Mouse (Mus musculus) thymus, postnatal 25 days (tissue): ENCODE data around the gene Adat1.

ENCODE experiments used
- DNase-seq: peaks from one replicate; pipeline ENCODE4 v3.0.0; 2022

The Adat1 gene

DNA sequence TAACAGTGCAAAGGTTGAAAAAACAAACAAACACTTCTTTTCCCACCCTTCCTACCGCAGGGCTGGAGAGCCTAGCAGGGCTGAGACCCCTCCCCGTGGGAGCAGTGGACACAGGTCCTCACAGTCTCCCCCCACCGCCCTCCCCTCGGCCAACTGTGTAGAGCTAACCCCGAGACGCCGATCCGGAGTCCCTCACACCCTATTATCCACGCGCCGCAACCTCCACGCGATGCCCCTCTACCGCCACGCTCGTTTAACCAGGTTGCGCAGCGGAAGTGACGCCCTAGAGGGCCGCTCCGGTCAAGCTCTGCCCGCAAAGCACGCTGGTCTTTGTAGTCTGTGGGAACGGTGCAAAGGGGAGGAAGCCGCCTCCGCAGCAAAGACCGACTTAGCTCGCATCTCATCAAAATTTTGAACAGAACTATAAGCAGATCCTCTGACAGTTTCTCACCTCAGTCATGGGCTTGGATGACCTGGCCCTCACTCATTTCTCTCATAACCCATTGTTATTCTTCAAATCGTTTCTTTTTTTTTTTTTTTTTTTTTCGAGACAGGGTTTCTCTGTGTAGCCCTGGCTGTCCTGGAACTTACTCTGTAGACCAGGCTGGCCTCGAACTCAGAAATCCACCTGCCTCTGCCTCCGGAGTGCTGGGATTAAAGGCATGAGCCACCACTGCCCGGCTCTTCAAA is at the start of gene Adat1:
Gene Adat1, minus strand, starts transcription at position 290 of the 690 bp plus-strand sequence.
- peak; percentile 84 for DNase-seq

DNA sequence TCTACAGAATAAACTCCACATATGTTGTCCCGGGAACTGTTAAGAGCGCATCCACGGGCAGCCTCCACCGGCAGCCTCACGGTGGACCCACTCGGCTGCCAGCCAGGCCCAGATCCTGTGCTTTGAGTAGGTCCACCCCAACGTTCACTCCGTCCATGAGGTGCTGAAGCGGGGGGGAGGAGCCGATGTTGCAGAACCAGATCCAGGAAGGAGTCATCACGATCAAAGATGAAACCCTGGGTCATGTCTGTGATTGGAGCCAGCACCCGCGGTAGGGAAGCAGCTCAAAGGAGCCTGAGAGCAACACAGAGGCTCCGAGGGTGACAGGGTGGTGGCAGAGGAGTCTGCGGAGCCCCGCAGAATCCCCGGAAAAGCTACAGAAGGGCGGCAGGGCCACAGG is 45.4 kb upstream of the Adat1 start:
- no peak for DNase-seq

DNA sequence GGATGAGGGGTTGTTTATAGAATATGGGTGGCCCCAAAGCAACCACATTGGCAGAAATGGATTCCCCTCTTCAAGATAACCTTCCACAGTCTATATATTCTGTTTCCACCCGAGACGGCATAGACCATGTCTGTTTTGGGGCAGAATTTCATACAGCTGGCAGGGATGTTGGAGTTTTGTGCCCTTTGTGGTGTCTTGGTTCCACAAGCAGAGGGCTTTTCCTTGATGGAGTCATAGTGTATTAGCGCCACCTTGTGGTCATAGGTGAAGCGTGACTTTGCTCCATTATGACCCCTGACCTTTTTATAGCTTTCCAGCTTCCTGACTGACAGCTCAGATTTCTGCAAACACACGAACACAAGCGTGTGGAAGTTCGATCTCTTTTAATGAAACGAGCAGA is 42.5 kb upstream of the Adat1 start:
- peak; percentile 27 for DNase-seq

DNA sequence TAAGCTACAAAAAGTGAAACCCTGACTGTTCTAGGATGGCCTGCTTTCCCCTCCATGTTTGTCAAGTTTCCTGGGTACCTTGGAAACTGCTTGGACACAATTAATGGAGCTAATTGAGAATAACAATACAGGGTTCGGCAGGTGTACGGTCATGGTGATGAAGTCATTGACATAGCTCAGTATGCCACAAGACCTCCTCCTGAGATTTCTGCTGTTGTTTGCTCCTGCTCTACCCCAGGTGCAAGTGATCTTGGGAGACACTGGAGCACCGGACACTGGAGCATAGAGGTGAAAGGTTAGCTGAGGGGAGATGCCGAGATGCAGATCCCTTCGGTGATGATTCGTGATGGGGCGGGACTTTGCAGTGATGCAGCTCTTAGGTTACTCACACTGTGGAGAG is 41.0 kb upstream of the Adat1 start:
- no peak for DNase-seq

DNA sequence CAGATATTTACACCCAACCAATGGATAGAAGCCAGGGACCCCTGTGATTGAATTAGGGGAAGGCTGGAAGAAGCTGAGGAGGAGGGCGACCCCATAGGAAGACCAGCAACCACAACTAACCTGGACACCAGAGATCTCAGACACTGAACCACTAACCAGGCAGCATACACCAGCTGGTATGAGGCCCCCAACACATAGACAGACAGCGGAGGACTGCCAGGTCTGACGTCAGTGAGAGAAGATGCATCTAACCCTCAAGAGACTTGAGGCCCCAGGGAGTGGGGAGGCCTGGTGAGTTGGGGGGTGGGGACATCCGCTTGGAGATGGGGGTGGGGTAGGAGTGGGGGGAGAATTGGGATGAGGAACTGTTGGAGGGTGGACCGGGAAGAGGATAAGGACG is 38.6 kb upstream of the Adat1 start:
- no peak for DNase-seq

DNA sequence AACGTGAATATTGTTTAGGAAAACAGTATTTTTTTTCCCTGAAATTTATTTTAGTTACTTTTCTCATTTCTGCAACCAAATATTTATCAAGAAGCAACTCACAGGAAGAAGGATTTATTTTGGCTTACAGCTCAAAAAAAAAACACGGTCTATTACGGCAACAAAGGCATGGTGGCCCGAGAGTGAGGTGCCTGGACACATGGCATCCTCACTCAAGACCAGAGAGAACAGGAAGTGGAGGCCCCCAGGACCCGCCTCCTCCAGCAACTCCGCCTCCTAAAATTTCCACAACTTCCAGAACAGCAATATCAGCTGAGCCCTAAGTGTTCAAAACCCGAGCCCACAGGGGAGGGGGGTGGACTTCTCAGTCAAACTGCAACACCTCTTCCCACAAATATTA is 37.4 kb upstream of the Adat1 start:
- no peak for DNase-seq

DNA sequence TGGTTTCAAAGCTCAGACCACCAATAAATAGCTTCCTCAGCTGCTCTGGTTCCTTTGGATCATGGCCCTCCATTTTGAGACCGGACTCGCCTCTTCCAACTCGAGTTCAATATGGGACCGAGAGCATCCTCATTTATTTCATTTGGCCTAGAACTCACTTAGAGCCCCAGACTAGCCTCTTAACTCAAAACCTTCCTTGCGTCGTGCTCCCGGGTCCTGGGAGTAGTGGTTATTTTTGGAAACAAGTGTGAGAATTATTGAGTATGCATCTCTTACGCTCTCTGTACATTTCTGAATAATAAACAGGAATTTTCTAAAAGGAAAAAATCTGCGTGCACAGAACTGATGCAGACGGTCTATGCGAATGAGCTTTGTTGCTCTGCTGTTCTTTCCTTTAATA is 22.8 kb upstream of the Adat1 start, which contains the start of gene Gm6793:
Gene Gm6793, minus strand, starts transcription at position 101 of the 400 bp plus-strand sequence.
- DNase-seq, result no peak

DNA sequence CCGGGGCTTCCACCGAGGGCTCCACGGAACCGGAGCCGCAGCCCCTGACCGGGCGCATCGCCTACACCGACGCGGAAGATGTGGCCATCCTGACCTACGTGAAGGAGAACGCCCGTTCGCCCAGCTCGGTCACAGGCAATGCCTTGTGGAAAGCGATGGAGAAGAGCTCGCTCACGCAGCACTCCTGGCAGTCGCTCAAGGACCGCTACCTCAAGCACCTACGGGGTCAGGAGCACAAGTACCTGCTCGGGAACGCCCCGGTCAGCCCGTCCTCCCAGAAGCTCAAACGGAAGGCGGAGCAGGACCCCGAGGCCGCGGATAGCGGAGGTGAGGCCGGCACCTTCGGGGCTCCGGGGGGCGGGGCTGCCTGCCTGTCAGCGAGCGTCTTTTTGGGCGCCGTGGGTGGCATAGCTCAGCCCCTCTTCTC is 19.7 kb upstream of the Adat1 start:
- DNase-seq, result peak; percentile 55

DNA sequence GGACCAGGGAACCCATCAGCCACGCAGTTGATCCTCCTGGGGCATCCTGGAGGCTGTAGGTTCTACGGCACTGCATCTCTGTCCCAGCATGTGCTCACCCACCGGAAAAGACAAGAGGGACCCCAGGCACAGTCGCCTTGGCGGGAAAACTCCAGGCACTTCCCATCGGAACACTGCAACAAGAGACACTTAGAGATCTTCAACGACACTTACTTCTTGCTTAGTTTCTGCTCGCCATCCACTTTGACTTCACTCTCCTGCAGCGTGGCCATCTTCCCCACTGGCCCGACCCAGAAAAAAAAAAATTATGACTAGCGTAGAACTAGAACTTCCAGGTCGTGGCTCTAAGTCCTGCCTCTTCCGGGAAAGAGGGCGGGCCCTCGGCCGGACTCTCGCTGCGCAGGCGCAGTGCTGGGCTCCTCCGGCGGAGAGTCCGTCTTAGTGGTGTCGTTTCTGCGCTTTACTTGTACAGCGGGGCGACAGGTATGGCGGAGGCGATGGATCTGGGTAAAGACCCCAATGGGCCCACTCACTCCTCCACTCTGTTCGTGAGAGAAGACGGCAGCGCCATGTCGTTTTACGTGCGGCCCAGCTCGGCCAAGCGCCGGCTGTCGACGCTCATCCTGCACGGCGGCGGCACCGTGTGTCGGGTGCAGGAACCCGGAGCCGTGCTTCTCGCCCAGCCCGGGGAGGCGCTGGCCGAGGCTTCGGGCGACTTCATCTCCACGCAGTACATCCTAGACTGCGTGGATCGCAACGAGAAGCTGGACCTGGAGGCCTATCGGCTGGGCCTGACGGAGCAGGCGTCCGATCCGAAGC is 19.1 kb upstream of the Adat1 start, which contains the start of the genes Kars and Terf2ip:
Gene Kars, minus strand, starts transcription at position 327 of the 819 bp plus-strand sequence.
Gene Terf2ip, plus strand, starts transcription at position 402 of the 819 bp plus-strand sequence.
- DNase-seq, result peak; percentile 90

DNA sequence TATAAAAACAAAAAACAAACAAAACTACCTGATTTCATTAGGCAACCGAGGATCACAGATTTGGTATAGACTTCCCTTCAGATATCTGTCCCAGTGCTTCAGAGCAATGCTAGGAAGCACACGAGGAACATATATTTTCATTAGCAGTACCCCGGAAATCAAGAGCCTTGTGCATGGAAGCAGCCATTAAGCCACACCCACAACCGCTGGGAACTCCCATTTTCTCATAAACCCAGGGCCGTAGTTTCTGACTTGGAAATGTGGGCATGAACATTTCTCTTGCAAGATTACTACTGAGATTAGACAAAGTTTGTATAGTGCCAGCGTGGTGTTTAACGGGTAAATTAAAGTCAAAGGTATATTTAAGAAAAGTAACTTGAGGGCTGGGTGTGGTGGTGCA is 17.5 kb upstream of the Adat1 start:
- no peak for DNase-seq

DNA sequence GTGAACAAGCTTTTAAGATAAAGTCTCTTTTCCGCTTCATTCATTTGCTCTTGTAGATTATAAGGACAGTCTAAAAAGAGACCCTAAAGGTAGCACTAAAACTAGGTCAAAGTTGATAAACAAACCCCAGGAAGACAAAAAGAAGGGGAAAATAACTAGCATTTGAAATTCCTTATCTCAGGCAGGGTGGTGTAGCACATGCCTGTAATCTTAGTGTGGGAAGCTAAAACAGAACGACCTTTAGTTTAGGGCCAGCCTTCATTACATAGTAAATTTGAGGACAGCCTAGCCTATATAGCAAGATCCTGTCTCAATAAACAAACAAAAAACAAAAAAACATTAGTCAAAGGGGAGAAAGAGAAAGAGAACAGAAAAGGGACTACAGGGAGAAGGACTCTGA is 15.6 kb upstream of the Adat1 start:
- no peak for DNase-seq

DNA sequence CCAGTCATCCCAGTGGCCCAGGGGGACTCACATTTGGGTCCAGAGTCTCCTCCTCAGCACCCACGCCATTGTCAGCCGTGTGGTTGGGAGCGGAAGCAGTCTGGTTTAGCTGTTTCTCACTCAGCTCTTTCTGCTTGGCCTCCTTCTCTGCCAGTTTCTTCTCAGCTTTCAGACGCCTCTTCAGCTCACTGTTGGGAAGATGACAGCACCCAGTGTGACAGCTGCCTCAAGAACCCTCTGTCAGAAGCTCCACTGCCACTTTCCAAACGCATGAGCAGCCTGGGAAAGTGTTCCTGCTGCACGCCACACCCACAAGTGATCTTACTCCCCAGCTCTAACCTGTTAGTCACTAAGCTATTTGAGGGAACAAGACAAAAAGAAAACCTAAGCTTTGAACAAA is 13.5 kb upstream of the Adat1 start:
- no peak for DNase-seq

DNA sequence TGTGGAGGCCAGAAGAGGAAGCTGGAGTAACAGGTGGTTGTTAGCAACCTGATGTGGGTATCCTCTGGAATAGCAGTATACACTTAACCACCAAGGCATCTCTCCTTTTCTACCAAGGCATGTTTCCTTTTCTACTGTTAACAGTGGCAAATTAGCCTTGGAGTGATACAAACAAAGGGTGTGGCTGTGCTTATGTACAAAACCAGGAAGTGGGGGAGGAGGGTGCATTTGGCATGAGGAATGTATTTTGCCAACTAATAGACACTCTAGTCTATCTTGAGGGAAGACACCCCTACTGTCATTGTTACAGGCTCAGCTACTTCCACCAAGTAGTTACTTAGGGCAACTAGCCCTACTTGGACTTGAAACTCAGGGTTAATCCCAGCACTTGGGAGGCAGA is 12.7 kb upstream of the Adat1 start:
- no peak for DNase-seq

DNA sequence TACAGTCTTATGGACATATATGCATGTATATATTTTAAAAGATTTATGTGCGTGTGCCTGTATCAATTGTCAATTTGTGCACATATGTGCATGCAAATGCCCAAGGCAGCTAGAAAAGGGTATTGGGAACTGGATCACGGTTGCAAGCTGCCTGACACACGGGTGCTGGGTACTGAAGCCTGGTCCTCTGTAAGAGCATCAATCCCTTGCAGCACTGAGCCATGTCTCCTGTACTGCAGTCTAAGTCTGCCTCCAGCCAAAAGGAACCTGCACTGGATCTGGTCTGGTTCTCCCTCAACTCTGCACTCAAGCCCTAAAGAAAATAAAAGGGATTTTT is 569 bp upstream of the Adat1 start:
- DNase-seq, result no peak

DNA sequence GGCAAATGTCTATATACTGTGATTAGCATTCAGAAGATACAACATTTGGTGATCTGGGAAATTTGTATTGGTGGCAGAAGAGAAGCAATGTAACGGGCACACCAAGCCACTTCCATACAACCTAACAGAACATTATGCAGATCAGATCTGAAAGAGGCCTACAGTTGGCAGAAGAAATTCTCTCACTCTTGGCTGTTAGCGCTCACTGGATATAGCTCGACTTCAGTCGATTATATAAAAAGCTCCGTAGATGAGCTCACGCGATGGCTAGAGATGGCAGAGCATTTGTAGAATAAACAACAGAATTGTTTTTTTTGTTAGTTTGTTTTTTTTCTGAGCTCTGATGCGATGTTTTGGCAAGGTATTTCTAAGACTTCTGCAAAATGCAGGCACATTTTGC is 824 bp downstream of the Adat1 start:
- DNase-seq, result no peak

DNA sequence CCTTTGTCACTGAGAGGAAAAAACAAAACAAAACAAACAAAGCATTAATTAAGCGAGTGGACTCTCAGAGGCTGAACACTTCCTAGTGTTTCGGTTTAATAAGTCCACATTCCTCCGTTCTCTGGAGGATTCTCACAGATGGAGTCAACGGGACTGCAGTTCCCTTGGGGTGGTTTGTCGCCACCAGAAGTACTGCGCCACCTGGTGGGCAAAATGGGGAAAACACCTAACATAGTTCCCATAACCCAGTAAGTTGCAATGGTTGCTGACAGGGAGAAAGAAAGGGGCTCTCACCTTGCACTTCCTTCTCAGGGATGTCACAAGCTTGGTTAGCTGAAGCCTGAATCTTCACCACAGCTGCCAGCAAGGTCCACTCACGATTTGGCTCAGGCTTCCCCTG is 2.2 kb downstream of the Adat1 start:
- peak; percentile 78 for DNase-seq

DNA sequence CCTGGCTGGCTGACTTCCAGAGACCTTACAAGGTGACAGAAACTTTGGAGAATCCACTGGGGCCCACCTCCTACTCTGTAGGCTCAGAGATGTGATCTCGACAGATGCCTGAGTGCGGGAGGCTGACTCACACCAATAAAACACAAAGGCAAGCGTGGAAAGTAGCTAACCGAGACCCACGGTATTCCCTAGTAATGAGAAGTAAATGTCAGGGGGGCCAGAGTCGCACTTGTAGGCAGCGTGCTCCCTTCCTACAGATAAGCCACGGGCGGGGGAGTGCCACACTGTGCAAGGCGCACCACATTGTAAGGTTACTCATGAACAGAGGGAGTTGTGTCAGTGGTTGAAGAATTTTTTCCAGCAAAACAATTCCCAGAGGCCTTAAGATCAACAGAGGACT is 7.6 kb downstream of the Adat1 start:
- no peak for DNase-seq

DNA sequence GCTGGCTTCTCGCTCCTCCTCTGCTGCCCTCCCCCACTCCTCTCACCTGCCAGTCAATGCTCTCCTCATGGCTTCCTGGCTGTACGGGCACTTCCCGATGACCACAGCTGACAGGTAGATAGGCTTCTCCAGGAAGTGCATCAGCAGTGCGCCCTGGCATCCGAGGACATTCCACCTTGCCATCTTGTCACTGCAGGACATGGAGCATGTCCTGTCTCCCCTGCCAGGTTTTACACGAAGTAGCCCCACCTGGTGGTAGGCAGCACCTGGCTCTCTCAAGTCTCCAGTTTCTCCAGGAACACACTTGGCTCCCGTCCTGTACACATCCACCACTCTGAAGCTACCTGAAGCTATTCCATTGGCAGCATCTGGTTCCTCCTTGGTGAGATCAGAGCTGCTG is 10.0 kb downstream of the Adat1 start:
- DNase-seq, result peak; percentile 37

DNA sequence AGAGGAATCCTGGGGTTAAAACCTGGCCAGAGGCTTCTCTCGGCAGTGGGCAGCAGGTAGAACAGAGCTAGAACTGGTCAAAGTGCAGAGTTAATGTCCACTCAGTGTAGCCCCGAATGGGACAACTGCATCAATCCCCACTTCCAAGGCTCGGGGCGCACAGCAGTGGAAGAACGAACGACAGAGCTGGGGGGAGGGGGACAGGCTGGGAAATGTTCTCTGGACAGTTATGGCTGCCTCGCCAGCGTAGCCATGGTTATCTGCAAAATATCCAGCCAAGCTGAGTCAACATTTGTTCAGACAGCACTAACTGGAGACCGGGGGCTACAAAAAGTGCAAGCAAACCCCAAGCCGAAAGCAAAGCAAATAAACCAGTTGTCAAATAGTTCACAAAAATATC is 14.0 kb downstream of the Adat1 start:
- no peak for DNase-seq

DNA sequence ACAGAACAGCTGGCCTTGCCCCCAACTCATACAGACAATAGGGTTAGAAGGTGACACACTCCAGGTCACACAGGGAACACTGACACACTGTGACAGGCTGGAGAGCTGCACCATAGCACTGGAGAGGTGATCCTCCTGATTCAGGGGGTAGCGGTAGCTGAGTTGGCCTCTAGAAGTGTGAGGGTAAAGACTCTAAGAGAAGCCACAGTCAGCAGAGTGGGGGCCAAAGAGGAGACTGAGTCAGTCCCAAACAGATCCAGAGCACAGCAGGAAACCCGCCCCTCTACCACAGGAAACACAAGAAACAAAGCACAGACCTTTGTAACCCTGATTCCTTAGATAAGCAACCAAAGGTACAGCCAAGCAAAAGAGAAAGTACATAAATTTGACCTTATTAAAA is 15.8 kb downstream of the Adat1 start:
- peak; percentile 66 for DNase-seq

DNA sequence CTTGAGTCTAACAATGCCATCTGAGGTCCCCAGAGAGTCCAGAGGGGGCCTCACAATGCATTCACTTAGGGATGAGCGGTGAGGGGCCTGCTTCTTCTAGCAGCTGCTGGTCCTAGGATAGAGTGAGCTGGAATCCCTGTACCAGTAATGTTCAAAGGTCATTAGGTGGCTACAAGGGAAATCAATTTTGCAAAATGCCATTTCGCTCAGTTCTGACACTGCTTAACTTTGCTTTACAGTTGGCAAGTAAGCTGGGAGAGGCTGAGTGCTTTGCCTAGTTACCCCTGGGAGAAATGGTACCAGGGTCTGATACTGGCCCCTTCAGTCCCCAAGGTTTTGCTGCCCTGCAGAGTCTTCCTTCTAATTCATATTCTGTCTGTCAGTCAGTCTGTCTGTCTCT is 16.4 kb downstream of the Adat1 start:
- no peak for DNase-seq

DNA sequence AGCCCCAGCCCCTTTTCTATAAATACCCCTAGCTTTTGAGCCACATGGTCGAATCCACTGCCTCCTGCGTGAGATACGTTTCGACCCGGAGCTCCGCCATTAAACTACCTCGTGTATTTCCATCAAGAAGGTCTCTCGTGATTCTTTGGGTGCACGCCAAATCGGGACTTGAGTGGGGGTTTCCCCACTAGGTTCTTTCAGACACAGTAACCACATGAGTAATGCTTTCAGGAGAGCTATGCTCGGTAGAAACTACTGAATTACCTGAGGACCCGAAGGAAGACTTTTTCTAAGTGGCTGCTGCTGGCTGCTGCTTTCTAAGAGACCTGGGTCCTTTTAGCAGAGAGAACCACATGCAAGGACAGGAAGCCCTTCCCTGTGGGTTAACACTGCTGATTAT is 18.0 kb downstream of the Adat1 start:
- no peak for DNase-seq

DNA sequence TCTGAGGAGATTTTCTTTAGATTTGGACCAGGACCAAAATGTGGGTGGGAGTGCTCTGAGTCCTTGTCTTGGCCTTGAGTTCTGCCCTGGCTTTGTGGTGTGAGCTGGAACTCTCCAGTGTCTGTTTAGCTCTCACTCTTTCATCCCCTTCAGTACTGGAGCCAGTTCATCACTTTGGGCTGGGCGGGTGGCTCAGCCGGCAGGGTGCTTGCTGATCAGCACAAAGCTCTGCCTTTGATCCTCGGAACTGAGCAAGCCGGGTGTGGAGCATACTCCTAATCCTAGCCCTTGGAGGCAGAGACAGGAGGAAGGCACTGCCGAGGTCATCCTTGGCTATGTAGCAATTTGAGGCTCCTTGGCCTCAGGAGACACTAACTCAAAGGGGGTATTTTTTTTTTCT is 23.1 kb downstream of the Adat1 start:
- DNase-seq, result no peak

DNA sequence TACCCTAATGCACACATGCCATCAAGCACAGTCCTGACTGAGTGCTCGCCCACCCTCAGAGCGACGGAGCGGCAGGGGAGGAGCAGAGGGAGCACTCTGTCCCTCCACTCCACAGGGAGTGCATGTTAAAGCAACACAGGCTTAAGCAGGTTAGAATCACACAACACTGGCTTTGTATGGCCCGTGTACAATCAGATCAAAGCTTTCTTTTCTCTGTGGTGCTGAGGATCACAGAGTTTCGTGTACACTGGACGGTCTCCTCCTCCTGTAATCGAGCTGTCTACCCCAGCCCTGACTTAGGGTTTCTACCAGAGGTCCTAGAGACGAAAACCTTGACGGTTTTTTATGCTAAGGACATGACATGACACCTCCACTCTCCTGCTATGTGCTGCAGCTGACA is 23.6 kb downstream of the Adat1 start:
- DNase-seq, result no peak
